Mouse (Mus musculus): ENCODE measurements at regions not wholly inside any gene's neighbourhood (a gene's known extent, or its start where the extent isn't known, plus 50 kb on each side); places are given as distances from the start of the nearest gene placed in this dataset.

GRCm38 (mm10) chr8:64438489-64438888, 232.4 kb upstream of the Tll1 start:
- no peaks in the 10 kb centered on the region for H3K4me1 ChIP-seq (replicated peaks; ENCODE audit: low read depth, low read length)
- no peaks in the 10 kb centered on the region for H3K36me3 ChIP-seq (ENCODE audit: insufficient read depth, low read length)
- H3K4me3 ChIP-seq (replicated peaks; ENCODE audit: low read length): no peak overlapping the region
- TF ChIP-seq NANOG (IDR thresholded peaks at IDR 0.05; ENCODE audit: borderline replicate concordance, low read length): no peak
- TF ChIP-seq POU5F1 (IDR thresholded peaks at IDR 0.05; ENCODE audit: borderline replicate concordance, low read length): no peak
- no peak for TF ChIP-seq CTCF (conservative IDR thresholded peaks at IDR 0.05; ENCODE audit: low read length)
- no peaks in the 10 kb centered on the region for H3K9me3 ChIP-seq (ENCODE audit: low read length)
- no peaks in the 10 kb centered on the region for H3K27me3 ChIP-seq (ENCODE audit: insufficient read depth, low read length)

- TF ChIP-seq NANOG (IDR thresholded peaks at IDR 0.05; ENCODE audit: borderline replicate concordance, low read length): no peak
- no peak for TF ChIP-seq POU5F1 (IDR thresholded peaks at IDR 0.05; ENCODE audit: borderline replicate concordance, low read length)
- TF ChIP-seq CTCF (conservative IDR thresholded peaks at IDR 0.05; ENCODE audit: low read length): no peak
- no peak overlapping the region for H3K4me3 ChIP-seq (replicated peaks; ENCODE audit: low read length)
- H3K9me3 ChIP-seq (ENCODE audit: low read length): no peaks in the 10 kb centered on the region
- H3K27me3 ChIP-seq (ENCODE audit: insufficient read depth, low read length): no peaks in the 10 kb centered on the region
- H3K36me3 ChIP-seq (ENCODE audit: insufficient read depth, low read length): no peaks in the 10 kb centered on the region
- no peaks in the 10 kb centered on the region for H3K4me1 ChIP-seq (replicated peaks; ENCODE audit: low read depth, low read length)
Observed at GRCm38 (mm10) chr8:64434648-64435047, 228.6 kb upstream of the Tll1 start.

GRCm38 (mm10) chr8:64422850-64423214, 216.8 kb upstream of the Tll1 start:
- H3K4me1 ChIP-seq (replicated peaks; ENCODE audit: low read depth, low read length): no peaks in the 10 kb centered on the region
- TF ChIP-seq POU5F1 (IDR thresholded peaks at IDR 0.05; ENCODE audit: borderline replicate concordance, low read length) (no peak), CTCF (conservative IDR thresholded peaks at IDR 0.05; ENCODE audit: low read length) (no peak), NANOG (IDR thresholded peaks at IDR 0.05; ENCODE audit: borderline replicate concordance, low read length) (no peak)
- H3K4me3 ChIP-seq (replicated peaks; ENCODE audit: low read length): no peak overlapping the region
- no peaks in the 10 kb centered on the region for H3K36me3 ChIP-seq (ENCODE audit: insufficient read depth, low read length)
- no peaks in the 10 kb centered on the region for H3K27me3 ChIP-seq (ENCODE audit: insufficient read depth, low read length)
- no peaks in the 10 kb centered on the region for H3K9me3 ChIP-seq (ENCODE audit: low read length)

GRCm38 (mm10) chr8:64422200-64422849, 216.3 kb upstream of the Tll1 start:
- Histone ChIP-seq H3K36me3 (ENCODE audit: insufficient read depth, low read length) (no peaks in the 10 kb centered on the region), H3K4me3 (replicated peaks; ENCODE audit: low read length) (no peak overlapping the region), H3K27me3 (ENCODE audit: insufficient read depth, low read length) (no peaks in the 10 kb centered on the region), H3K4me1 (replicated peaks; ENCODE audit: low read depth, low read length) (no peaks in the 10 kb centered on the region), H3K9me3 (ENCODE audit: low read length) (no peaks in the 10 kb centered on the region)
- no peak for TF ChIP-seq POU5F1 (IDR thresholded peaks at IDR 0.05; ENCODE audit: borderline replicate concordance, low read length)
- TF ChIP-seq CTCF (conservative IDR thresholded peaks at IDR 0.05; ENCODE audit: low read length): no peak
- TF ChIP-seq NANOG (IDR thresholded peaks at IDR 0.05; ENCODE audit: borderline replicate concordance, low read length): no peak

- Histone ChIP-seq H3K4me3 (replicated peaks; ENCODE audit: low read length) (no peak overlapping the region), H3K9me3 (ENCODE audit: low read length) (no peaks in the 10 kb centered on the region), H3K27me3 (ENCODE audit: insufficient read depth, low read length) (no peaks in the 10 kb centered on the region), H3K36me3 (ENCODE audit: insufficient read depth, low read length) (no peaks in the 10 kb centered on the region), H3K4me1 (replicated peaks; ENCODE audit: low read depth, low read length) (no peaks in the 10 kb centered on the region)
- TF ChIP-seq POU5F1 (IDR thresholded peaks at IDR 0.05; ENCODE audit: borderline replicate concordance, low read length) (no peak), NANOG (IDR thresholded peaks at IDR 0.05; ENCODE audit: borderline replicate concordance, low read length) (no peak), CTCF (conservative IDR thresholded peaks at IDR 0.05; ENCODE audit: low read length) (no peak)
Observed at GRCm38 (mm10) chr8:64421502-64422199, 215.6 kb upstream of the Tll1 start.

DNA sequence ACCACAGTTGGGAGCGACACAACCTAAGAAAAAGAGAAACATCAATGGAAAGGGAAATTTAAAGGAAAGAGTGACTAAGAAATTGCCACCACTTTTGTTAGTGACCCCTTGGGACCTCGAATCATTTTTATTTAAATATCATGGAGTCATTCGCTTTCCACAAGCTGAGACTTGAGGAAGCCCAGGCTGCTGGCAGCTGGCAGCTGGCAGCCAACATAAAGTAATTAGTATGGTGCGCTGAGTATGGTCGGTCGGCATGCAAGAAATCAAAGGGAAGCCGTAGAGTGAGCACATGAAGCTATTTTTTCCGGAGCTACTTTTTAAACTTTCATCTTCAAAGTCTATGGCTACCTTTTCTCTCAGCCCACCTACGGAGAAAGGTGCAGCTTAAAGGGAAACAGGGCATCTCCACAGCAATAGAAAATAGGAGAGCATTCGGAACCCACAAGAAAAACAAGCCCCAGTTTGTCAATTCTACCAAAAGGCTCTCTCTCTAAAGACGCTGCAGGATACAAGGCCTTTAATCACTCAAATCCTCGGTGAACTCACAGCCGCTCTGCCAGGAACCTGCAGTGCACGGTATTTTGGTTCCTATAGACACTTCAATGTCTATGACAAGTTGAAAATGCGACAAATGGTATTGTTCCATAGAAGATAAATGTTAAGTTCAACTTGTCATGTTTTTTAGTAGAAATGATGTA, 206.6 kb upstream of the Tll1 start:
- H3K36me3 ChIP-seq (ENCODE audit: insufficient read depth, low read length): no peaks in the 10 kb centered on the region
- H3K27me3 ChIP-seq (ENCODE audit: insufficient read depth, low read length): no peaks in the 10 kb centered on the region
- no peaks in the 10 kb centered on the region for H3K9me3 ChIP-seq (ENCODE audit: low read length)
- TF ChIP-seq CTCF (conservative IDR thresholded peaks at IDR 0.05; ENCODE audit: low read length): no peak
- TF ChIP-seq NANOG (IDR thresholded peaks at IDR 0.05; ENCODE audit: borderline replicate concordance, low read length): no peak
- no peak for TF ChIP-seq POU5F1 (IDR thresholded peaks at IDR 0.05; ENCODE audit: borderline replicate concordance, low read length)
- no peak overlapping the region for H3K4me3 ChIP-seq (replicated peaks; ENCODE audit: low read length)
- H3K4me1 ChIP-seq (replicated peaks; ENCODE audit: low read depth, low read length): peaks cover 14% of the 10 kb centered on the region

DNA sequence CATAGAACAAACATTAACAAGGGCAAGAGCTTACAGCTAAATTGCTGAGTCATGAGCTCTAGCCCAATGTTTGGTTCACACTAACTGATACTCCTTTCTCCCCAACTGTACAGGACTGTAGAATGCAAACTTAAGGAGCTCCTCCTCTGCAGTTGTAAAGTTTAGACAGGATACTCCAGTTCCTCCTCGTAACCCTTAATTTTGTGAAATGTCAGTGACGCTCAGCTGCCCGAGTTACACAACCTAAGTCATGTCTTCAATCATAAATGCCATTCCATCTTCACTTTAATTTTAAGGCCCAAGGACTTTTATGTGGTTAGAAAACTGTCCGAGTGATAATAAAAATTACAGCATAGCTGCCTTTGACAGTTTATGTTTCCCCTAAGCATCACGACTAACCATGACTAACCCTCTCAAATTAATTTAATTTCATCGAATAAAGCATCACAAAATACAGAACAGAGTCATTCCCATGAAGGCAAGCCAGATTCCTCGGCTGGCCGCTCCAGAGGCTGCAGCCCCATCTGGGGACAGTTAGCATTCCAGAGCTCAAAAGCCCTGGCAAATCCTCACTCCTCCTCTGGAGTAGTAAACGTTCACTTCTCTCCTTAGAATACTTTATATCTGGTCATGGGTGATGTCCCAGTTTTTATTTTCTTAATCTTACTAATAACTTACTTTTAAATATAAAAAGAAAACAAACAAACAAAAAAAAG, 200.9 kb upstream of the Tll1 start:
- TF ChIP-seq NANOG (IDR thresholded peaks at IDR 0.05; ENCODE audit: borderline replicate concordance, low read length) (no peak), POU5F1 (IDR thresholded peaks at IDR 0.05; ENCODE audit: borderline replicate concordance, low read length) (no peak), CTCF (conservative IDR thresholded peaks at IDR 0.05; ENCODE audit: low read length) (no peak)
- H3K4me1 ChIP-seq (replicated peaks; ENCODE audit: low read depth, low read length): peaks cover 30% of the 10 kb centered on the region
- no peaks in the 10 kb centered on the region for H3K36me3 ChIP-seq (ENCODE audit: insufficient read depth, low read length)
- no peaks in the 10 kb centered on the region for H3K9me3 ChIP-seq (ENCODE audit: low read length)
- no peak overlapping the region for H3K4me3 ChIP-seq (replicated peaks; ENCODE audit: low read length)
- no peaks in the 10 kb centered on the region for H3K27me3 ChIP-seq (ENCODE audit: insufficient read depth, low read length)

DNA sequence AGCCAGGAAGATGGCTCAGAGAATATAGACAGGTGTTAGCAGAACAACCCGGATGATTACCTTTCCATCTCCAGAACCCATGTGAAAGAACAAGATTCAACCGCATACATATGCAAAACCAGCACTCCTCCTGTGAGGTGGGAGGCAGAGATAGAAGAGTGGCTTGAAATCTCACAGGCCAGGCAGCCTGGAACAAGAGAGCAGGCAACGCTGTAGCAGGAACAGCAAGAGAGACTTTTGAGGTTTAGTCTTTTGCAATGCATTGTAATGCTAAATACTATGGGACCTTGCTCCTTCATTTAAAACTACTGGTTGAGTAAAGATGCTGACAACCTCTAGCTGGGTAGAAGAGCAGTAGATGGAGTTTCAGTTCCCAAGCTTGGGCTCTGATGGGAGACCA, 193.5 kb upstream of the Tll1 start:
- H3K27me3 ChIP-seq (ENCODE audit: insufficient read depth, low read length): no peaks in the 10 kb centered on the region
- H3K9me3 ChIP-seq (ENCODE audit: low read length): no peaks in the 10 kb centered on the region
- H3K4me1 ChIP-seq (replicated peaks; ENCODE audit: low read depth, low read length): peaks cover 25% of the 10 kb centered on the region
- TF ChIP-seq CTCF (conservative IDR thresholded peaks at IDR 0.05; ENCODE audit: low read length) (no peak), POU5F1 (IDR thresholded peaks at IDR 0.05; ENCODE audit: borderline replicate concordance, low read length) (peak; percentile 56; the same call in 1 of the 2 replicates)
- H3K36me3 ChIP-seq (ENCODE audit: insufficient read depth, low read length): no peaks in the 10 kb centered on the region
- H3K4me3 ChIP-seq (replicated peaks; ENCODE audit: low read length): no peak overlapping the region
